Mouse (Mus musculus) liver, postnatal 0 days (tissue): ENCODE measurements at regions not wholly inside any gene's neighbourhood (a gene's known extent, or its start where the extent isn't known, plus 50 kb on each side); places are given as distances from the start of the nearest gene placed in this dataset.

Experiments used
- CTCF ChIP-seq: sonication (generic); IDR thresholded peaks from 2 replicates; pipeline ENCODE4 v1.5.1; 2016; ENCODE audit warnings: antibody characterized with exemption, low read depth
- EP300 ChIP-seq: IDR thresholded peaks from 2 replicates; pipeline ENCODE4 v1.6.1; 2016; ENCODE audit warnings: antibody characterized with exemption, low read depth, mild to moderate bottlenecking

DNA sequence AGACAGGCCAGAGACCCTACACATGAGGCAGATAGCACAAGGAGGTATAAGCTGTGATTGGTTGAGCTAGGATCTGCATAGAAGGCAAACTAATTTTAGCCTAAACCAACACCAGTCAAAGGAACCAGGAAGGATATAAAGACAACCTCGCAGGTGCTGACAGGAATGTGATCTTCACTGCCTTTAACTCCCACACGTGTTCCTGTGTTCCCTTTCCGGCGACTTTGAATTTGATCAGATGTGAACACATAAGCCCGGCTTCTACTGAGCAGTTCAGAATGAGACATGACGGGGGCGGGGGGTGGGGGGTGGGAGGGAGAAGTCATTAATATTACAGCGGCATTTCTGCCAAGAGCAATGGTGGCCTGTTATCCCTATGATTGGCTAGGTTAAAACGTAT is 271.0 kb downstream of the Tgfb2 start:
- TF ChIP-seq CTCF (no peak), EP300 (no peak)
